Mouse (Mus musculus) forelimb bud, embryonic 11.5 days (tissue): ENCODE measurements around the gene Hdhd5.

ENCODE experiments used
- DNase-seq: peaks from one replicate; pipeline ENCODE4 v3.0.0-alpha.2; 2012; ENCODE audit warnings: low read depth, low spot score

The Hdhd5 gene

DNA sequence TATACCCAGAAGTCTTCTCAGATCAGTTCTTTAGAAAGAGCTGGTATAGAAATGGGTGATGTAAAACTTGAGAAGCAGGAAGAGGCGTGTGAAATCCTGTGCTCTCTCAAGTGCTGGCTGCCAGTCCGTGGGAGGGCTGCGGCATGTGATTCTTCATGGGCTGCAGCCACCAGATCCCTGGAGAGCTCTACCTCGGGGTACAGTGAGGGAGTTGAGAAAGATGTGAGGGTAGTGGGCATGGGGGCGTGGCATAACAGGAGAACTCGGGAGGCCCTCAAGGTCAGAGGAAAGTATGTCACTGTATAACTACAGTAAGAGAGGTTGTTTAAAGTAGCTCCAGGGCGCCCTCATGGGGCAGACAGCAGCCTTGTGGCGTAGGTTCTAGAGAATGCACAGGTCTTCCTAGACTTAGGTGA lies 47.9 kb downstream of the Hdhd5 start:
- peak; percentile 31 for DNase-seq

DNA sequence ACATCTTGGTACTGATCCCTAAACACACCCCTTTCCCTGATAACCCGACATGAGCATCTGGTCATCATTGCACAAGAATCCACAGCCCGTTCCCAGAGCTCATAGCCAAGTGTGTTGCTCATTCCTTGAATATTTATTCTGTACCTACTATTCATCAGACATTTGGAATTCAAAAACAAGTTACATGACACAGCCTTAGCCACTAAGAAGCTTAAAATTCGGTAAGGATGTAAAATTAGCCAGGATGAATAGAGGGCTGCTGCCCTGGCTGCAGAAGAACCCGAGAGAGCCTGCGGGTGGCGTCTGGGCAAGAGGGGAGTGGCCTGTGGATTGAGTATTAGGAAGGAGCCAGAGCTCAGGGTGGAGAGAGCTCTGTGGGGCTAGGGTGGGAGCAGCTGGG lies 48.4 kb downstream of the Hdhd5 start:
- DNase-seq = no peak

DNA sequence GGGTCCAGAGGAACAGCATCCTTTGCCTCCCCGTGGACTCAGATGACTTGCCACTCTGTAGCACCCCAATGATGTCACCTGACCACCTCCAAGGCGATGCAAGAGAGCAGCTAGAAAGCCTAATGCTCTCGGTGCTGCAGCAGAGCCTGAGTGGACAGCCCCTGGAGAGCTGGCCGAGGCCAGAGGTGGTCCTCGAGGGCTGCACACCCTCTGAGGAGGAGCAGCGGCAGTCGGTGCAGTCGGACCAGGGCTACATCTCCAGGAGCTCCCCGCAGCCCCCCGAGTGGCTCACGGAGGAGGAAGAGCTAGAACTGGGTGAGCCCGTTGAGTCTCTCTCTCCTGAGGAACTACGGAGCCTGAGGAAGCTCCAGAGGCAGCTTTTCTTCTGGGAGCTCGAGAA lies 49.1 kb downstream of the Hdhd5 start:
- DNase-seq = no peak

DNA sequence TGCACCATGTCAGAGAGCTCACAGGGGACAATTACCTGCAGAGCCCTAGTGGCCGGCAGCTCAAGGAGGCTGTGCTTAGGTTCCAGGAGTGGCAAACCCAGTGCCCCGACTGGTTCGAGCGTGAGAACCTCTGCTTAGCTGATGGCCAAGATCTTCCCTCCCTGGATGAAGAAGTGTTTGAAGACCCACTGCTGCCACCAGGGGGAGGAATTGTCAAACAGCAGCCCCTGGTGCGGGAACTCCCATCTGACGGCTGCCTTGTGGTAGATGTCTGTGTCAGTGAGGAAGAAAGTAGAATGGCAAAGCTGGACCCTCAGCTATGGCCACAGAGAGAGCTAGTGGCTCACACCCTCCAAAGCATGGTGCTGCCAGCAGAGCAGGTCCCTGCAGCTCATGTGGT lies 49.6 kb downstream of the Hdhd5 start:
- DNase-seq = no peak

DNA sequence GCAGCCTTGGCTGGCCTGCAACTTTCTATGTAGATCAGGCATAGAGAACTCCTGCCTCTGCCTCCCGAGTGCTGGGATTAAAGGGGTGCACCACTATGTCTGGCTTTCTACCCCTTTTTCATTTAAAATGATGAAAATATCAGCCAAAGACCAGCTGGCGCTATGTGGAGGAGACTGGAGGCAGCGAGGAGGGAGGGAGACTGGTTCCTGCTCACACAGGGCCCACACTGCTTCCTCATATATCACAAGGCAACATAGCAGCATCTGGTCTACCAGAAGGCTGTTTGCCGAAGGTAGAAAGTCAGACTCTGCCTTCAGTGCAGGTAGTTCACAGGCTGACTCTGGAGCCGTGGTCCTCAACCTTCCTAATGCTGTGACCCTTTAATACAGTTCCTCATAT lies 50.8 kb downstream of the Hdhd5 start:
- DNase-seq = no peak

DNA sequence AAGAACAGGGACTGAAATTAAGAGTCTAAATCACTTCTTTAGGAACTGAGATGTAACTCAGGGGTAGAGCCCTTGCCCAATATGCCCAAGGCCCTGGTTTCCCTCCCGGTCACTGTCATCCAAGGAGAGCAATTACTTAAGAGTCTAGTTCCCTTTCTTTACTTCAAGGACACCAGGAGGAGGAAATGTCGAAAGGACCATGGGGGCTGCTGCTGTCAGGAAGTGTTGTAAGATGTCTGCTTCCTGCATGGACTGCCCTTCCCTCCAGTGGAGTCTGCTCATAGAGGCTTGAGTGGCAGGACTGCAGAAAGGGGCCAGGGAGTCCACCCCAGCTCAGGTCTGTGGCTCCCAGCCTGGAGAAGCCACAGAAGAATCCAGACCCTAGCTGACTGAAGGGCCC lies 51.8 kb downstream of the Hdhd5 start:
- no peak for DNase-seq

DNA sequence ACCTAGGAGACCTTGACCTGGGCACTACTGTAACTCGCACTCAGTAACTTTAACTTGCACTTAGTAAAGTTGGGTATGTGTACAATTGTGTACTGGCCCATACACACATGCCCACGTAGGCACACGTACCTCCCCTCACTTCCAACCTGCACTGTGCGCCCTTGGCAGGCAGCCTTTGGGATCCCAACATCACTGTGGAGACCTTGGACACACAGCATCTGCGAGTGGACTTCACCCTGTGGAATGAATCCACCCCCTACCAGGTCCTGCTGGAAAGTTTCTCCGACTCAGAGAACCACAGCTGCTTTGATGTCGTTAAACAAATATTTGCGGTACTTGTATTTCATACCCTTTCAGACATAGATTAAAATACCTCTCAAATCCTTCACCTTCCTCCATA lies 55.8 kb downstream of the Hdhd5 start:
- no peak for DNase-seq

DNA sequence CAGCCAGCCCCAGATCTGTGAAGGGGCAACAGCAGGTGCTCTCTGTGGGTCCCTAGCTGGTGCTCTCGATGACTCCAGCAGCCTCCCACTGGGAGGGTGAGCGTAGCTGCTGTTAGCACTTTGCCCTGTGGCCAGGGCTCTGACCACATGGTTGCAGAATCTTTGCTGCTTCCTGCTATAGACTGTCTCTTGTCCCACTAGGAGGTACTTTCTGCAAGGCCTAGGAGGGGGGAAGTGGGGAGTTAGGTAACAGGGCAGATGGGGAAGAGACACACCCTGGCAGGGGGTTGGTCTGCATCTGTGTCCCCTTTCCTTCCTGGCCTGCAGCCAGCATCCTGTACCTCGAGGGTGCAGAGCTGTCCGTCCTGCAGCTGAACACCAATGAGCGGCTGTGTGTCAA lies 57.7 kb downstream of the Hdhd5 start:
- no peak for DNase-seq

DNA sequence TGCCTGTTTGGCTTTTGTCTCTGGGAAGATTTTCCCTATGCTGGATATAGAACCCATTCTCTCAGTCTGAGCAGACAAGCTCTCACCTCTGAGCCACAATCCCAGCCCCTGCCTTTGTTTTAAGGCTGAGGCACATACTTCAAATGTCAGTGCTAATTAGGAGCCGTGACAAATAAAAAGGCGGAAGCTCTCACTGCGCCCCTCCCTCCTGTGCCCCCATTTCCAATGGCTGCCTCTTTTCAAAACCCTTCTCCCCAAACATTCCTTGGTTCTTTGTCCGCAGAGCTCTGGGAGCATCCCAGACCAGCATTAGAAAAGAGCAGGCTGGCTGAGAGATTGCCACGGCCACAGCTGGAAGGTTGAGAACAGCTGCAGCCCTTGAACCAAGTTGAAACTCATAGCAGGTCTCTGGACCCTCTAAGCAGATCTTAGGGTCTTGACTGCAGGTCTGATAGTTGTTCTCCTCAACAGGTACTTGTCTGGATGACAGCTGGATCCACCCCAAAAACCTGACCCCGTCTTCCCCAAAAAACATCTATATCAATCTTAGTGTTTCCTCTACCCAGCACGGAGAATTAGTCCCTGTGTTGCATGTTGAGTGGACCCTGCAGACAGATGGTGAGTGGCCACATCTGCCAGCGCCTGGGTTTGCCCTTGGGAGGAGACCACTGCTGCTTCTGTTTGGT lies 58.5 kb downstream of the Hdhd5 start:
- DNase-seq = no peak

DNA sequence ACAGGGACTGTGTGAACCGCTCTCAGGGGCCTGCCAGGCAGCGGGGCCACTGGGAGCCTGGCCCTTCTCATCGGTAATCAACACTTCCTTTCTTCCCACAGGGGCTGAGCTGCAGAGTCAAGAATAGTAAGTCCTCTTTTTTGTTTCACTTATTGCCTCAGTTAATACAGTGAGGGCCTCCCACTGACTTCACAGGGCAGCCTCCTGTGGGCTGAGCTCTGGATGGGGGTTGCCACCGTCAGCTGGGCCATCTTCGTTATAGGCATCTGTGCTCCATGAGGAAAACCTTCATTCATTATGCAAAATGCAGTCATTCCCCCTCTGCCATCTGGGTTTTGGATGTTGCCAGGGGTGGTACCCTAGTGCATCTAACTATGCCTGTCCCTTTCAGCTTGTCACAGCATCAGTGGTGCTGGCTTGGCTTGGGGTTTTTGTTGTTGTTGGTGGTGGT lies 59.1 kb downstream of the Hdhd5 start:
- DNase-seq = no peak

DNA sequence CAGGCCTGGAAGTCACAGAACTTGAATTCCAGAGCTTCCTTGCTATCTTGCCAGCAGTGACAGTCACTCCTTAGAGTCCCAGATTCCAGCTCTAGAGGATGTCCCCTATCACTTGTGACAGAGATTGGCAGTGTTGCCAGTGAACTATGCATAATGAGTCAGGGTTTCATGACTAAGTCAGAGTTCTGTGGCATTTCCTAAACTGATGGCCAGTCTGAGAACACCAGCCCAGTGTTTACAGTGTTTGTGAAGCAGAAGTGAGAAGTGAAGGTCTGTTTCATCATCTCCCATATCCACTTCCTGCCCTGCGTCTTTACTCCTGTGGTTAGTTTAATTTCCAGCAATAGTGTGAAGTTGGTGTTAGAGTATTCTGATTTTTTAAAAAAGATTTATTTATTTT lies 60.5 kb downstream of the Hdhd5 start:
- no peak for DNase-seq

DNA sequence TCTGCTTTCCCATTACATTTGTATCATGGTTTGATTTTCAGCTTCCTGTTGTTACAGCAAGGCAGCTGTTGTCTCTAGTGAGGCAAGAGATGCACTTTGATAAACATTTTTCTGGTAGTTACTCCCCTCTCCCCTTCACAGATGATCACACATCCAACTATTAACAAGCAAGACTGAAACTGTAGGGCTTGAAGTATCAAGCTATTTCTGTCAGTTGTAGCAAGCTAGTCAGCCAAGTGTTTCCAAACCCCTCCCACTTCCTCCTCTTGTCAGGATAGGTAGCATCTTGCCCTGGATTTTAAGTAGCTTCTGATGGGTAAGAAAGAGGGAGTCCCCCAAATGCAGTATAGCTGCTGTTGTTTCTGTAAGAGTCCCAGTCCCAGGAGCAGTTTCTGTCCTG lies 61.3 kb downstream of the Hdhd5 start:
- no peak for DNase-seq

DNA sequence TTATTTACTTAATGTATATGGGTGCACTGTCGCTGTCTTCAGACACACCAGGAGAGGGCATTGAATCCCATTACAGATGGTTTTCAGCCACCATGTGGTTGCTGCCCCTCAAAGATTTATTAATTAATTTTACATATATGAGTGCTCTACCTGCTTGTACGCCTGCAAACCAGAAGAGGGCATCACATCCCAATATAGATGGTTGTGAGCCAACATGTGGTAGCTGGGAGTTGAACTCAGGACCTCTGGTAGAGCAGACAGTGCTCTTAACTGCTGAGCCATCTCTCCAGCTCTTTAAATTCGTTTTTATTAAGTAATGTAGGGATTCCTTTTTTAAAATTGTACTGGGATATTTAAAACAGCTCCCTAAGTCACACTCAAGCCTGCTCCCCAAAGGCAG lies 61.9 kb downstream of the Hdhd5 start:
- no peak for DNase-seq

DNA sequence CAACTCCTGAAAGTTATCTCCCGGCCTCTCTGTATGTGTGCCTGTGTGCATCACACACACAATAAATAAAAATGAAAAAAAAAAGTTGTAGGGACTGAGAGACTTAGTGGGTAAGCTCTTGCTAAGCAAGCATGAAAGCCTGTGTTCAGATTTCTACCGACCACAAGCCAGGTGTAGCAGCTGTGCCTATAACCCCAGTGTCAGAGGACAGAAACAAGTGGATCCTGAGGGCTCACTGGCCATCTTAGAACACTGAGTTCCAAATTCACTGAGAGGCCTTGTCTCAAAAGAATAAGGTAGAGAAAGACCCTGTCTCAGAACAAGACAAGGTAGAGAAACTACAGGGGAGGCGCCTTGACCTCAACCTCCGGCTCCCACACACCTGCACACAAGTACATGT lies 62.9 kb downstream of the Hdhd5 start:
- DNase-seq = no peak

DNA sequence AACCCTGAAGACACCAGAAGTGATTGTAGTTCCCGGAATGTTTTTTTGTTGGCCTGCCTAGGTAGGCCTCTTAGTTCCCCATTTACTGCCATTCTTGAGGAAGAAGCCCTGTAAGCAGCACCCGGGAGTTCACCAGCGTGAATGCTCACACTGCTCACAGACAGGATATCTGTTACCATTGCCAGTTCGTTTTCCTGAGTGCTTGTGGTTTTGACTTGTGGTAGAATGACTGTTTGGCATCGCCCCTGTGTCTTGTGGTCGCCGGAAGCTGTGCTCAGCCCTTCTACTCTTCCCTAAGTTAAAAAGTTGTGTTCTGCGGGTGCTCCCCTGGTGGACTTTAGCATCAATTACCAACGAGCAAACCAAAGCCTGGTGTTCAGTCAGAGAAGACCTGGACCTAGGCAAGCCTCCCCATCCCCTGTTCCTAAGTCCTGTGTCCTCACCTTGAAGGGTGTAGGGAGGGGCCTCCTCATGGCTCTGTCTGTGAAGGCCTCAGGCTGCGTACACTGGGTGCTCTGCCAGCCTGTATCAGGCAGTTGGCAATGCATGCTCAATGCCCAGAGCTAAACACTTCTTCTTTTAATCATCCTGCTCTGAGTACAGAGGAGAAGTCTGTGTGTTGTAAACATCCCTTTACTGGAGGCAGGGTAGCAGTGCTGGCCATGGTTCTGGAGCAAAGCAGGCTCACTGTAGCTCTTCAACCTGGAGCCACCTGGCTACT lies 64.3 kb downstream of the Hdhd5 start:
- DNase-seq = no peak

DNA sequence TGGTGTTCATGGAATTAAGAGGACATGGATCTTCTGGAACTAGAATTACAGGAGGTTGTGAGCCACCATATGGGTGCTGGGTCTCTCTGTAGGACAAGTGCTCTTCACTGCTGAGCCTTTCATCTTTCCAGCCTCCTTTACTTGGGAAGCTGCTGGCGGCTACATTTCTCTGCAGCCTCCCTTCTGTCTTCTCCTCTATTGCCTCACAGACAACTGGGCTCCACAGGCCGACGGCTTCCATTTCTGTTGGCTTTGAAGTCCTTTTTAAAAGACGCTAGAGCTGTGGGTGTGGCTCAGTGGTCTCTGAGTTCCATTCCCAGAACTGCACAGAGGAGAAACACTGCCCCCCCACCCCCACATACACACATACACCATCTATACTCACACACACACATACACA lies 65.7 kb downstream of the Hdhd5 start:
- DNase-seq = no peak

DNA sequence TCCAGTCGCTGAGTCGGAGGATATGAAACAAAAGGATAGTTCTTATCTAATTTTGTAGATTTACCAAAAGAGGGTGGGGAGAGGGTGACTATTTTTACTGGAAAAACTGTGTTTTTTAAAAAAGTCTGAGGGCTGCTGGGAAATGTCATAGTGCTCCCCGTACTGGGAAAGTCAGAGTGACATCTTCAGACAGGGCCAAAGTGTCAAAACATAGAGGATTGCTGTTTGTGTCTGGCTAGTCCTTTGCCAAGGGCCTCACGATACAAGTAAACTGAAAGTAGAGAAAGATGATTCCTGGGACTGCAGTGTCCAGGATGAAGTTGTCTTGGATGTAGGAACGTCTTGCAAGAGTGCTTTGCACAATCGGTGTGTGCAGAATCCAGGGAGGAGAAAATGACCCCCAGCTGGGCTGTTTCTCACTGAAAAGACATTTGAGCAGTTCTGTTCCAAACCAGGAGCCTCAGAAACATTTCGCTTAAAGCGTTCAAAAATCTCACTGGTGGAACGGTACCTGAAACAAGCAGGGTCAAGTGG lies 66.6 kb downstream of the Hdhd5 start:
- DNase-seq = no peak

DNA sequence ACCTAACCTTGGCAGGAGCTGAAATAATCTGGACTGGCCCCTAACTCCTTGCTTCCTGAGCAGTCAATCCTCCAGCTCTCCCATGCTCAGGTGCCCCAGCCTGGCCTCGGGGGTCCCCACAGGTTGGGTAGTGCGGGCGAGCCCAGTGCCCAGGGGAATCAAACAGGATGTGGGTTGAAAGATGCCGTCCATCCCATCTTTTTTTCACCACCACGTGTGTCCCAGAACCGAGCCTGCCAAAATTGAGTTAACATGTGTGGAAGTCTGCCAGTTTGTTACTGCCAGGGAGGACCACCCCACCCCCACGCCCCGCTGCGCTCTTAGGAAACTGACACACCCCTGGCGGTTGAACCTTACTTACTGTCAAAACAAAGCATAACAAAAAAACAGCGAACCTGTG lies 67.2 kb downstream of the Hdhd5 start:
- DNase-seq = no peak

DNA sequence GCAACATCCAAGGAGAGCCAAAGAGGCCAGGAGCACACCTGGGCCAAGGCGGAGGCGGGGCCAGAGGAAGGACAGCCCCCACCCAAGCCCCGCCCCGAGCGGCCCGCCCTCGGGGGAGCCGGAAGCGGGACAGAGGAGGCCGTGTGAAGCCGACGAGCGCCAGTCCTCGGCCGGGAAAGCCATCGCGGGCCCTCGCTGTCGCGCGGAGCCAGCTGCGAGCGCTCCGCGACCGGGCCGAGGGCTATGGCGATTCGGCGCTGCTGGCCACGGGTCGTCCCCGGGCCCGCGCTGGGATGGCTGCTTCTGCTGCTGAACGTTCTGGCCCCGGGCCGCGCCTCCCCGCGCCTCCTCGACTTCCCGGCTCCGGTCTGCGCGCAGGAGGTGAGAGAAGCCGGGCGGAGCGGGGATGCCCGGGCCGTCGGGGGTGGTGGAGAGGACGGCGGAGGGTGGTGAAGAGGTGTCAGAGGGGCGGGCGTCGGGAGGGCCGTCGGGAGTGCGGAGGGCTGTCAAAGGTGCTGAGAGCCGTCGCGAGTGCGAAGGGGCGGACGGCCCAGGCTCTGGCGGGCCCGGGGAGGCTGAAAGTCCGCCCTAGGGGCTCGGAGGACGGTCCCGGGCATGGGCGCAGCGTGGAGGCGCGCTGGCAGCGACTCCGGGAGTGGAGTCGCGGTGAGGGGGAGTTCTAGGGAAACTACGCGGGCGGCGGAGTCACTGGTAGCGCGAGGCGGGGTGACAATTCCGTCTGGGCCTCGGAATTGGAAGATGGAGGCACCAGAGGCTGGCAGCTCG lies 67.8 kb downstream of the Hdhd5 start, which contains the start of gene Il17ra:
Il17ra (plus strand) TSS at position 162 of the 786 bp plus-strand sequence.
- peak; percentile 51 for DNase-seq

DNA sequence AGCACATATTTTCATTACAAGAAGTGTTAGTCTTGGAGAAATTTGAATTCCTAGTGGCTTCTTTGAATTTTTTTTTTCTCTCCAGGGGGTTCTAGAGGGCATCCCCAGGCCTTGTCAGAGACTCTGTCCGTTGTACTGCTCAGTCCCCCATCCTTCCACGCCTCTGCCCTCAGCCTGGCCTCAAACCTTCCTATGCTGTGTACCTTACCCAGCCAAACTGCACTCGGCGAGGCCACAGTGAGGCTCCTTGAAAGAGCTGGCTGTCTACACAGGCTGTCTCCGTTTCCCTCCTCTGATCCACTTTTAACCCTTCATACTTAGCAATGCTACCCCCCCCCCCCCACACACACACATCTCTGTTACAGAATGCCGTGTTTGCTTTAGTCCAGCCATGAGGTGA lies 68.9 kb downstream of the Hdhd5 start:
- no peak for DNase-seq

DNA sequence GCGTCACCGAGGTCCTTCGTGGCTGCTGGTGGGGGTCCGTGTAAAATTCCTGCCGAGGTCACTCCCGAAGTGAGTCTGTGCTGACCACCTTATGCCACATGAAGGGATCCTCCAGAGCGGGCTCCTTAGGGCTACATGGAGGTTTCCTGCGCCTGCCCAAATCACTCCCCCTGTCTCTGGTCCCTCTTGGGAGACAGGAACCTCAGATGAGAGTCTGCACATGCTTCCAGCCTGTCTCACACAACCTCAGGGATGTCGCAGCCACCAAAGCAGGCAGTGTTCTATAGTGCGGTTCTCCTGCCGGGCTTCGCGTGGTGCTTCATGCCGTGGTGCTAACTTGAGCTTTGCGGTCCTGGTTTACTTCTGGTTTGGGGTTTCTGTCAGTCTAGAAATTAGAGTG lies 69.9 kb downstream of the Hdhd5 start:
- no peak for DNase-seq
